Mouse (Mus musculus) thymus, postnatal 4 days (tissue): ENCODE data around the gene Fbln2.

Source experiments
- DNase-seq: peaks from one replicate; pipeline ENCODE4 v3.0.0; 2021

Fbln2 gene

DNA sequence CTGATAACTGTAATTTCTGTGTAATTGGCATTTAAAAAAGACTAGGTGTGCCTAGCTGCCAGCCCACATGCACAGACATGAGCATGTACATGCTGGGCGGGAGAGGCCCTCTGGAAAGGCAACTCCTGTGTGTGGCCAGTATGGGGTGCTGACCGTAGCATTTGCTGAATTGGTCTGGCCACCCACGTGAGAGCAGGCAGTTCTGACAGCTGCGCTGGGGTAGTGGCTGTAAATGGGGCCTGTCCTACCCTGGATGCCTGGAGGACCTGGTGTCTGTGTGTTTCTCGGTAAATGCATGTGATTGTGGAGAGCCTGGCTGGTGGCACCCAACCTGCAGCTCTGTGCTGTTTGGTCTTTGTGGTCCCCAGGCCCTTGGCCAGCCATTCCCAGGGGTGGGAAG, 69.5 kb downstream of the Fbln2 start:
- DNase-seq: no peak

GRCm38 (mm10) chr6:91283031-91283430, 70.8 kb downstream of the Fbln2 start:
- no peak for DNase-seq

DNA sequence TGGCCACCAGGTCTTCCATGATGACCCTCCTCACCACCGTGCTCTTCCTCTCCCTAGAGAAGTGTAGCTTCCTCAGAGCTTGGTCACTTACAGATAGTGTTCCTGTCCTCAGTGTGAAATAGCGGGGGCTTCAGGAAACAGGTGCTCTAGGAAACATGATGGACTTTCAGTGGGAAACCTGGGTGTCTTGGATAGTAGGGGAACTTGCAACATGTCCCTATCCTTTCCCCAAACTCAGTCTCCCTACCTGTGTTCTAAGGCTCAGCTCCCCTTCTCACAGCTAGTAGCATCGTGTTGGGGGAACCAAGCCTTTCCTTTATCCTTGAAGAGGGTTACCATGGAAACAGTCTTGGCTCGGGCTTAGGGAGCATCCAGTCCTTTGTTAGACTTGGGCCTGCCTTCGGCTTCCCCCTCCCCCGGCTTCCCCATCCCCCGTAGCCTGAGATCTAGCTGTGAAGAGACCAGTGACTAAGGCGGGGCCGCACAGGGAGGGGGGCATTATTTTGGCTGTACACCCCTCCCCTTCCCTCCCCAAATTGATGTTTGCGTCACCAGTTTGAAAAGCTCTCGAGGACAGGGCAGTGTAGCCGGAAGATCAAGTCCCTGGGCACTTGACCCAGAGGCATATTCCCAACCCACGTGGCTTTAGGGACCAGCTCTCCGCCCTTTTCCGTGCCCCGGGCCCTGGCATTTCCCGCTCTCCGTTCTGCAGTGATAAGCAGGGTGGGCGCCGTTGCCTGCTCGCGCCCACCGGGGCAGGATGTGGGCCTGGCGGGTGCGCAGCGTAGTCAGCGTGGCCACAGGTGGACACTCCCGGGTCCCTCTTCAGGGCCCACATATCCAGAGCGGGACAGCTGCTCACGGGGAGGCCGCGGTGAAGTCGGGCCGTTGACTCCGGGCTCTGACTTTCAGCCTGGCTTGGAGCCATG, 72.5 kb downstream of the Fbln2 start:
- DNase-seq: no peak

- DNase-seq: peak; percentile 80
These were observed 73.2 kb downstream of the Fbln2 start for GRCm38 (mm10) chr6:91285450-91285790.

DNA sequence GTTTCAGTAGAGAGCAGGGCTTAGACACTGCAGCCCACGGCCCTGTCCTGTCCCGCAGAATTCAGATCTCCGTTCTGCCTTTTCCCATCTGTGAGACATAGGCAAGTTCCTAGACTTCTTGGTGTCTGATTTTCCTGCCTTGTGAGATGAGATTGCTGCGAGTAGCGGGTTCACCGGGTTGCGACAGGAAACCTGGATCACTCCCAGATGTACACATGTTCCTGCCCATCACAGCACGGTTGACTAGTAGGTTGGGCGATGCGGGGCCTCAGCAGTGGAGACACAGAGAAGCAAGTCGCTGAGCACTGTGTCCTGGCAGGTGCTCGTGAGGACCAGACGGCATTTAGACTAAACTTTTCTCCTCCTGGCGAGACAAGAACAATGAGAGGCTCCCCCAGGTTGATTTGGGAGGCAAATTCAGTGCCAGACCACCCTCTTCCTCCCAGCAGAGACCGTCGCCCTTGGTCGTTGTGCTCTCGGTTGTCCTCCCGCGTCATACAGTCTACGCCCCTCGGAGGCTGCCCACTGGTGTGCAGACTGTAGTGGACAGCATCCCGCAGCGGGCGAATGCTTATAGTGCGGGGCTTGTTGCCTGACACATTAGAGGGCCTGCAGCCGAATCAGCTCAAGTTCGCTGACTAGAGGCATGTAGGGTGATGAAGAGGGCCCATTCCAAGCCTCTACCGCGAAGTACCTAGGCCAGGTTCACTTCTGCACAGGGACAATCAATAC, 73.7 kb downstream of the Fbln2 start:
- no peak for DNase-seq

DNA sequence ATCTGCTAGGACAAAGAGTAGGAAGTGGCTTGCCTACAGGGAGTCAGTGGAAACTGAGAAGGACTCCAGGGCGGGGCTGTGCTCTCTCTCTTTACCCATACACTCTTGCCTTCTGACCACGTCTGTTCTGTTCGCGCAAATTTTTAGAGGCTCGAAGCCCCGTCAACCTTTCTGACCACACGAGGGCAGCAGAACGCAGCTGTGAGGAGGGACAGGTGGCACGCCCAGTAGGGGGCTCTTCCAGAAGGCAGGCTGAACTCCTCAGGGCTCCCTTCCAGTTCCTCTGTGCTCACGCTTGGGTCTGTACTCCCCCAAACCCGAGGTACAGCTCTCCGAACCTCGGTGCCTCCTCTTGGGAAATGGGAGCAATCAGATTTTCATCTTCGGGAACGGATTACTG, 74.4 kb downstream of the Fbln2 start:
- peak; percentile 92 for DNase-seq

- DNase-seq: no peak
These were observed 74.9 kb downstream of the Fbln2 start for GRCm38 (mm10) chr6:91287148-91287547.

DNA sequence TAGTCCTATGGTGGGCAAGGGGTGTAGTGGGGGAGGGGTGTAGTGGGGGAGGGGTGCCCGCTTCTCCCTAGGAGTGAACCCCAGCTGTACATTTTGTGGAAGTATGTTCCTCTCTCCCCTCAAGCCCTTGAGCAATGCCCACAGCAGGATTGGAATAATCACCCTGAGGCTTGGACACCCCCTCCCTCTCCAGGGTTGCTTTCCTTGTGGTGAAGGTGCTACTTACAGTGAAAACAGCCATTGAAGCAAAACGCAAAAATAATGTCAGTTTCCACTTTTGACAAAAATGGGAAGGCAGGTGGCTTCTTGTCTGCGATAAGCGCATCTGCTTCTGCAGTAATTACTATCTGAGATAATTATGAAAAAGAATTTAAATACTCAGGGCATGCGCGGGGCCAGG, 75.4 kb downstream of the Fbln2 start:
- no peak for DNase-seq

DNA sequence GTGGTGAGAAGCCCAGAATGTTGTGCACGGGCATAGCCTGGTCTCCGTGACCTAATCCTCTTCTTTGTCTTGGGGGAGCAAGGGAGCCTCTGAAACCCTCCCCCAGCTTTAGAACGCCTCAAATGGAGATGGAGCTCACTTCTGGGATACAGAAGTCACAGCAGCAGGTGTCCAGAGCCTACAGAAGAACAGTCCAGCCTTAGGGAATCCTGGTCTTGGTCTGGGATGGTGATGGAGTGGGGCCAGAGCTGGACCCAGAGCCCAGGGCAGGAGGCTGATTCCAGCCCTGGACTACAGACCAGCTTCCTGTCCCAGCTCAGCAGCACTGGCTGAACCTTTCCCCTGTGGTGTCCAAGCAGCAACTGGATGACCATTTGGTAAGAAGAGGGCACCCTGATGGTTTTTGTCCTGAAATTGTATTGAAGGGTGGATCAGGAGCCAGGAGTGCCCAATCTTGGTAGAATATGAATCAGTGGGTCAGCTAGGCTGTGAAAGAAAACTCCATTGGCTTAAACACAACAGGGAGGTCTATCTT, 76.1 kb downstream of the Fbln2 start:
- no peak for DNase-seq

DNA sequence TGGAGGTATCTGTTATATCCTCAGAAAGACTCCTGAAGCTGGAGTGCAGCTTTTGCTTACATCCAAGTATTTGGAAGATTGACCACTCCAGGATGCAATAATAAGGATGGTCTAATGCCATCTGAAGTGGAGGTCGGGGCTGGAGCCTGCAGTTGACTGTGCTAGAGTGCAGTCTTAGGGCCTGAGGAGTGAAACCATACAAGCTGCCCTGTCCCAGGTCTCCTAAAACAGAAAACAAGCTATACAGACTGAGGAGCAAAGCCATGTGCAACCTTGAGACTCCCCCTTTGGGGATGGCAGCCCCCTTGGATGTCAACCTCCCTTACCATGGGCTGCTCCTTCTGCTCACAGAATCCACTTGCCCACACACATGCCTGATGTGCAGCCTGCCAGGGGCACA, 76.7 kb downstream of the Fbln2 start:
- no peak for DNase-seq

- DNase-seq: no peak
These were observed 78.7 kb downstream of the Fbln2 start for GRCm38 (mm10) chr6:91290937-91291336.

- no peak for DNase-seq
These were observed 83.2 kb downstream of the Fbln2 start for GRCm38 (mm10) chr6:91295431-91295830.

GRCm38 (mm10) chr6:91298828-91299227, 86.6 kb downstream of the Fbln2 start:
- no peak for DNase-seq

- DNase-seq: no peak
These were observed 87.8 kb downstream of the Fbln2 start for GRCm38 (mm10) chr6:91300079-91300478.

- DNase-seq: no peak
These were observed 89.6 kb downstream of the Fbln2 start for GRCm38 (mm10) chr6:91301839-91302238.

DNA sequence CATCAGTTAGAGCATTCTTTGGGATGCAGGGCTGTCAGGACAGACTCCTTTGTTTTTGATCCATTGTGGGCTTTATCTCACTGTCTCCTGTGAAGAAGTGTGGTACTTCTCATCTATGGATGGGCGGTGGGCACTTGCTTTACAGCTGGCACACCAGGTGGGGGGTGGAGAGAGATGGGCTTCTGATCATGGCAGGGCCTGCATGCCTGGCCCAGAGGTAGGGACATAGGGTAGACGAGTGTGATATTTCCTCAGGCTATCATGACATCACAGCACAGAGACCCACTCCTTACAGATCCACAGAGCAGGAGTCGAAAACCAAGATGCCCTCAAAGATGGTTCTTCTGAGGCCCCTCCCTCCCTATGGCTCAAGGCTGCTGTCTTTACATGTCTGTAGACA, 90.1 kb downstream of the Fbln2 start:
- no peak for DNase-seq

- no peak for DNase-seq
These were observed 91.9 kb downstream of the Fbln2 start for GRCm38 (mm10) chr6:91304172-91304571.

GRCm38 (mm10) chr6:91307972-91308371, 95.7 kb downstream of the Fbln2 start:
- no peak for DNase-seq

DNA sequence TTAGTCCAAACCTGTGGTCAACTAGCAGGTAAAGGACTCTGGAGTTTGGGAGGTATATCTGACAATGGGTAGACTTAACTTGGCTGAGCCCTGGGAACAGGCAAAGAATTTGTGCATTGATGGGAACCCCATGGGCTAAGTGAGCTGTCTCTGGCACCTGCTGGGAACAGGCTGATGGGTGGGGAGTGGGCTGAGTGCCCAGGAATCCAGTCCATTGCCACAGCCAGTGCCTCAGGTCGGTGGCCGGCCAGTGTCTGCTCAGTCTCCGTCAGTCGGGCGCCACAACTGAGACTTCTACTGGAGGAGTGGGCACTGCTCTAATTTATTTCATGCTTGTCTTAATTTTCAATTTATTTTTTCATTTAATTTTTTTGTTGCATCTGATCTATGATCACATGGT, 98.9 kb downstream of the Fbln2 start:
- DNase-seq: no peak

DNA sequence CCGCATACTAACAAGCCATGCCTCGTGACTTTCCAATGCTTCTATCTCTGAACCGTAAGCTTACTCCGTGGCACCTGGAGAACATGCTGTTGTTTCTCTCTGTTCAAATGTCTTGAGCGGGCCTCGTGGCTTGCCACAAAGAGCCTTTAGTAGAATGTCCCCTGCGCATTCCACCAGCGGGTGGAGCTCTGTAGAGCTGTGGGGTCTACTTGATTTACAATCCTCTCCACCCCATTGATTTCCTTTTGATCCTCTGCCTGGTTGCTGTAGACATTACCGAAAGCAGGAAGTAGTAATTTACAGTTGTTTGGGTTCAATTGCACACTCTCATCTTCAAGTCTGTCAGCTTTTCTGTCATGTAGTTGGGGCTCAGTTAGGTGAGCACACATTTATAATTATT, 100.2 kb downstream of the Fbln2 start:
- peak; percentile 21 for DNase-seq
